Mouse (Mus musculus) lung, postnatal 36 days (tissue): Measurements from ENCODE around the gene Dtnbp1.

Experiments used
- DNase-seq: peaks from one replicate; pipeline ENCODE4 v3.0.0; 2022; ENCODE audit warnings: mixed read lengths

The Dtnbp1 gene

GRCm38 (mm10) chr13:45000836-45001227, 1.1 kb downstream of the Dtnbp1 start:
- peak; percentile 71 for DNase-seq

GRCm38 (mm10) chr13:44999211-44999610, 2.7 kb downstream of the Dtnbp1 start:
- DNase-seq, result no peak

GRCm38 (mm10) chr13:44996339-44996738, 5.6 kb downstream of the Dtnbp1 start:
- DNase-seq, result no peak

GRCm38 (mm10) chr13:44992550-44993205, 9.3 kb downstream of the Dtnbp1 start:
- peak; percentile 22 for DNase-seq

GRCm38 (mm10) chr13:44991936-44992335, 10.0 kb downstream of the Dtnbp1 start:
- DNase-seq, result no peak

- no peak for DNase-seq
Measured at GRCm38 (mm10) chr13:44990073-44990682, 11.8 kb downstream of the Dtnbp1 start.

GRCm38 (mm10) chr13:44986352-44986751, 15.6 kb downstream of the Dtnbp1 start:
- no peak for DNase-seq

- no peak for DNase-seq
Measured at GRCm38 (mm10) chr13:44985321-44985720, 16.6 kb downstream of the Dtnbp1 start.

GRCm38 (mm10) chr13:44983635-44984401, 18.1 kb downstream of the Dtnbp1 start:
- DNase-seq, result no peak

GRCm38 (mm10) chr13:44982799-44983198, 19.1 kb downstream of the Dtnbp1 start:
- no peak for DNase-seq

GRCm38 (mm10) chr13:44979433-44979832, 22.5 kb downstream of the Dtnbp1 start:
- DNase-seq, result no peak

- no peak for DNase-seq
Measured at GRCm38 (mm10) chr13:44977483-44978141, 24.3 kb downstream of the Dtnbp1 start.

- no peak for DNase-seq
Measured at GRCm38 (mm10) chr13:44977059-44977458, 24.9 kb downstream of the Dtnbp1 start.

GRCm38 (mm10) chr13:44960542-44961291, 41.2 kb downstream of the Dtnbp1 start:
- no peak for DNase-seq

- no peak for DNase-seq
Measured at GRCm38 (mm10) chr13:44957049-44957448, 44.9 kb downstream of the Dtnbp1 start.

- no peak for DNase-seq
Measured at GRCm38 (mm10) chr13:44955781-44956180, 46.2 kb downstream of the Dtnbp1 start.

GRCm38 (mm10) chr13:44954232-44954568, 47.7 kb downstream of the Dtnbp1 start:
- no peak for DNase-seq

GRCm38 (mm10) chr13:44953546-44954231, 48.3 kb downstream of the Dtnbp1 start:
- DNase-seq, result no peak

GRCm38 (mm10) chr13:44952393-44953086, 49.4 kb downstream of the Dtnbp1 start:
- DNase-seq, result peak; percentile 74

- DNase-seq, result peak; percentile 44
Measured at GRCm38 (mm10) chr13:44948320-44949250, 53.4 kb downstream of the Dtnbp1 start.
